In the genomic region with DNA sequence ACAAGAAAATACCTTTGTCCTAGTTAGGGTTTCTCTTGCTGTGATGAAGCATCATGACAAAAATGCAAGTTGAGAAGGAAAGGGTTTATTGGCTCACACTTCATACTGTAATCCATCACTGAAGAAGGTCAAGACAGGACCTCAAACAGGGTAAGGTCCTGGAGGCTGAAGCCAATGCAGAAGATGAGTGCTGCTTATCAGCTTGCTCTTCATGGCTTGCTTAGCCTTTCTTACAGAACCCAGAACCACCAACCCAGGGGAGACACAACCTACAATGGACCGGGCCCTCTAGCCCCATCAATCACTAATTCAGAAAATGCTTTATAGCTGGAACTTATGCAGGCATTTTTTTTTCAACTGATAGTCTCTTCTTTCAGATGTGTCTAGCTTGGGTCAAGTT, we compare ENCODE assay signal across 22 mouse cellular contexts. TPM values are rescaled to one million over a fixed set of nuclear protein-coding genes. Genes with fewer than 3 reads are reported as not detected.
A peak's percentile ranks its signal among the peaks of the same experiment; 100 is the strongest.
DNase-seq lines count a peak whose midpoint lies in the region; ATAC-seq and TF ChIP-seq lines count a peak whose summit lies in the region.
"Had no signal": no experiment of that assay in that cellular context is flagged by ENCODE, and none has a peak within 500 bp of the region (broad histone marks: within the 10 kb centered on the region; RNA-seq: fewer than 3 reads in every experiment).

No protein-coding gene starts in this region.

- no peak overlapping the region for H3K27ac ChIP-seq in heart, embryonic 10.5 days
- no peak overlapping the region for H3K27ac ChIP-seq in midbrain, embryonic 11.5 days (ENCODE audit: low read depth, low read length)
- no peak overlapping the region for H3K27ac ChIP-seq in midbrain, postnatal 0 days (ENCODE audit: low read depth, low read length)
- no peak overlapping the region for H3K27ac ChIP-seq in limb, embryonic 10.5 days
- H3K27ac ChIP-seq: embryonic facial prominence, embryonic 13.5 days; embryonic facial prominence, embryonic 15.5 days; forebrain, embryonic 10.5 days; forebrain, embryonic 12.5 days had no signal

- no peak overlapping the region for H3K4me2 ChIP-seq in midbrain, embryonic 11.5 days
- H3K4me2 ChIP-seq in midbrain, postnatal 0 days (ENCODE audit: low read depth, low read length, poor library complexity, severe bottlenecking): no peak overlapping the region
- H3K4me2 ChIP-seq: embryonic facial prominence, embryonic 13.5 days; embryonic facial prominence, embryonic 15.5 days; forebrain, embryonic 12.5 days had no signal

- H3K27me3 ChIP-seq in heart, embryonic 10.5 days (ENCODE audit: insufficient read depth, poor library complexity, severe bottlenecking): no peaks in the 10 kb centered on the region
- H3K27me3 ChIP-seq in midbrain, embryonic 11.5 days (ENCODE audit: control insufficient read depth, insufficient read depth, low read length): no peaks in the 10 kb centered on the region
- no peaks in the 10 kb centered on the region for H3K27me3 ChIP-seq in midbrain, postnatal 0 days (ENCODE audit: insufficient read depth, low read length)
- H3K27me3 ChIP-seq in limb, embryonic 10.5 days (ENCODE audit: low read depth, poor library complexity, severe bottlenecking): no peaks in the 10 kb centered on the region
- H3K27me3 ChIP-seq: embryonic facial prominence, embryonic 13.5 days; embryonic facial prominence, embryonic 15.5 days; forebrain, embryonic 12.5 days had no signal

- no peak overlapping the region for H3K4me3 ChIP-seq in heart, embryonic 10.5 days
- H3K4me3 ChIP-seq in midbrain, embryonic 11.5 days (ENCODE audit: low read depth, low read length): no peak overlapping the region
- H3K4me3 ChIP-seq in midbrain, postnatal 0 days (ENCODE audit: low read depth, low read length): no peak overlapping the region
- H3K4me3 ChIP-seq in limb, embryonic 10.5 days: no peak overlapping the region
- H3K4me3 ChIP-seq: embryonic facial prominence, embryonic 13.5 days; embryonic facial prominence, embryonic 15.5 days; erythroblast, embryonic 14.5 days; forebrain, embryonic 10.5 days; forebrain, embryonic 12.5 days had no signal

- H3K4me1 ChIP-seq in heart, embryonic 10.5 days: peaks cover 7% of the 10 kb centered on the region; the same call in 1 of the 2 replicates
- no peaks in the 10 kb centered on the region for H3K4me1 ChIP-seq in midbrain, embryonic 11.5 days (ENCODE audit: control insufficient read depth, insufficient read depth, low read length)
- no peaks in the 10 kb centered on the region for H3K4me1 ChIP-seq in midbrain, postnatal 0 days (ENCODE audit: insufficient read depth, low read length)
- peaks cover 5% of the 10 kb centered on the region; the same call in 1 of the 2 replicates for H3K4me1 ChIP-seq in limb, embryonic 10.5 days
- H3K4me1 ChIP-seq: embryonic facial prominence, embryonic 13.5 days; embryonic facial prominence, embryonic 15.5 days; forebrain, embryonic 12.5 days had no signal

- WGBS in heart, embryonic 10.5 days: 82% methylated on average over 1 of the region's 1 CpGs
- 91% methylated on average over 1 of the region's 1 CpGs for WGBS in midbrain, embryonic 11.5 days
- WGBS in midbrain, postnatal 0 days: 100% methylated on average over 1 of the region's 1 CpGs
- 87% methylated on average over 1 of the region's 1 CpGs for WGBS in limb, embryonic 10.5 days

- peaks cover 14% of the 10 kb centered on the region for H3K36me3 ChIP-seq in heart, embryonic 10.5 days
- 0 out of 2 replicates have a peak, but pooled peaks cover 2% of the 10 kb centered on the region for H3K36me3 ChIP-seq in midbrain, embryonic 11.5 days (ENCODE audit: control insufficient read depth, insufficient read depth, low read length)
- H3K36me3 ChIP-seq in midbrain, postnatal 0 days (ENCODE audit: insufficient read depth, low read length): peaks cover 10% of the 10 kb centered on the region
- peaks cover 25% of the 10 kb centered on the region for H3K36me3 ChIP-seq in limb, embryonic 10.5 days

- DNase-seq in heart, embryonic 10.5 days (ENCODE audit: low spot score): peak; percentile 6
- DNase-seq in heart, postnatal 4 days: no peak
- DNase-seq in midbrain, embryonic 11.5 days (ENCODE audit: low spot score, missing footprints): peak; percentile 51
- no peak for DNase-seq in midbrain, postnatal 0 days (ENCODE audit: low spot score)
- DNase-seq in limb, embryonic 10.5 days (ENCODE audit: low spot score): peak; percentile 22
- DNase-seq: adrenal gland, adult 2 months; adrenal gland, postnatal 10 days; adrenal gland, postnatal 25 days; cerebellum, adult 11 months; cerebellum, adult 18-20 months; cerebellum, adult 8-10 months; cerebellum, adult 9-11 months; cerebellum, postnatal 14 days; cerebellum, postnatal 36 days; embryo, embryonic 11 days had no signal

- no peaks in the 10 kb centered on the region for H3K9me3 ChIP-seq in heart, embryonic 10.5 days
- no peaks in the 10 kb centered on the region for H3K9me3 ChIP-seq in midbrain, embryonic 11.5 days (ENCODE audit: control insufficient read depth, low read length)
- no peaks in the 10 kb centered on the region for H3K9me3 ChIP-seq in midbrain, postnatal 0 days (ENCODE audit: low read length)
- no peaks in the 10 kb centered on the region for H3K9me3 ChIP-seq in limb, embryonic 10.5 days (replicated peaks)
- H3K9me3 ChIP-seq: embryonic facial prominence, embryonic 13.5 days; embryonic facial prominence, embryonic 15.5 days; forebrain, embryonic 10.5 days; forebrain, embryonic 12.5 days had no signal

- ATAC-seq in midbrain, embryonic 11.5 days (ENCODE audit: low FRiP score): no peak
- no peak for ATAC-seq in midbrain, postnatal 0 days (ENCODE audit: low FRiP score)
- ATAC-seq in megakaryocyte-erythroid progenitor cell, adult 5-6 weeks (replicated peaks; ENCODE audit: low FRiP score, low TSS enrichment, poor library complexity, severe bottlenecking): no peak
- ATAC-seq: forebrain, embryonic 14.5 days had no signal

- no peak overlapping the region for H3K9ac ChIP-seq in midbrain, embryonic 11.5 days (ENCODE audit: low read length)
- H3K9ac ChIP-seq in midbrain, postnatal 0 days (replicated peaks; ENCODE audit: low read length, poor library complexity, severe bottlenecking): no peak overlapping the region
- H3K9ac ChIP-seq: embryonic facial prominence, embryonic 13.5 days; embryonic facial prominence, embryonic 15.5 days; forebrain, embryonic 12.5 days had no signal

- TF ChIP-seq CTCF in midbrain, postnatal 0 days (IDR thresholded peaks at IDR 0.05): no peak

RNA-seq across cellular contexts. Expression of a gene that starts 17.9 kb away (rescaled TPM):
- polyA plus RNA-seq in heart, embryonic 10.5 days (2016; fragmentation: Nextera tagmentation; extraction: Ambion mirVana): 316 and 329 TPM in 2 replicates
- 100 to 1,000 TPM; 333 to 343 TPM for total RNA-seq in heart, postnatal 4 days (2021)
- polyA plus RNA-seq in midbrain, embryonic 11.5 days (2014; fragmentation: Nextera tagmentation; extraction: Ambion mirVana): 295 and 314 TPM in 2 replicates
- total RNA-seq in midbrain, postnatal 0 days (2014; rRNA removed): 120 and 158 TPM in 2 replicates
- polyA plus RNA-seq in midbrain, postnatal 0 days (2015; fragmentation: Nextera tagmentation; extraction: Ambion mirVana): 607 and 619 TPM in 2 replicates
- 325 and 350 TPM in 2 replicates for polyA plus RNA-seq in limb, embryonic 10.5 days (2016; fragmentation: Nextera tagmentation; extraction: Ambion mirVana)
- total RNA-seq in megakaryocyte-erythroid progenitor cell, adult 5-6 weeks (2014; fragmentation: Nextera tagmentation): 98.0 and 144 TPM in 2 replicates
- total RNA-seq in megakaryocyte-erythroid progenitor cell, adult 5-6 weeks (2017): 27.5 and 33.0 TPM in 2 replicates

RNA-seq across cellular contexts. Expression of a gene that starts 23.9 kb away (rescaled TPM):
- polyA plus RNA-seq in heart, embryonic 10.5 days (2016; fragmentation: Nextera tagmentation; extraction: Ambion mirVana): 65.8 and 73.1 TPM in 2 replicates
- 10 to 100 TPM; 84.4 to 96.9 TPM for total RNA-seq in heart, postnatal 4 days (2021)
- 37.3 and 39.0 TPM in 2 replicates for polyA plus RNA-seq in midbrain, embryonic 11.5 days (2014; fragmentation: Nextera tagmentation; extraction: Ambion mirVana)
- 90.1 and 100 TPM in 2 replicates for total RNA-seq in midbrain, postnatal 0 days (2014; rRNA removed)
- 65.2 and 65.9 TPM in 2 replicates for polyA plus RNA-seq in midbrain, postnatal 0 days (2015; fragmentation: Nextera tagmentation; extraction: Ambion mirVana)
- 30.1 and 32.5 TPM in 2 replicates for polyA plus RNA-seq in limb, embryonic 10.5 days (2016; fragmentation: Nextera tagmentation; extraction: Ambion mirVana)
- 53.7 and 55.5 TPM in 2 replicates for total RNA-seq in megakaryocyte-erythroid progenitor cell, adult 5-6 weeks (2014; fragmentation: Nextera tagmentation)
- 33.4 and 48.1 TPM in 2 replicates for total RNA-seq in megakaryocyte-erythroid progenitor cell, adult 5-6 weeks (2017)

RNA-seq across cellular contexts. Expression of a gene that starts 39.2 kb away (rescaled TPM):
- polyA plus RNA-seq in heart, embryonic 10.5 days (2016; fragmentation: Nextera tagmentation; extraction: Ambion mirVana): 7.4 and 19.8 TPM in 2 replicates
- total RNA-seq in heart, postnatal 4 days (2021): 10 to 100 TPM; 29.1 to 35.0 TPM
- polyA plus RNA-seq in midbrain, embryonic 11.5 days (2014; fragmentation: Nextera tagmentation; extraction: Ambion mirVana): 20.6 and 21.4 TPM in 2 replicates
- 21.4 and 22.5 TPM in 2 replicates for total RNA-seq in midbrain, postnatal 0 days (2014; rRNA removed)
- polyA plus RNA-seq in midbrain, postnatal 0 days (2015; fragmentation: Nextera tagmentation; extraction: Ambion mirVana): 27.5 and 33.5 TPM in 2 replicates
- polyA plus RNA-seq in limb, embryonic 10.5 days (2016; fragmentation: Nextera tagmentation; extraction: Ambion mirVana): 30.2 and 38.9 TPM in 2 replicates
- 14.9 and 18.2 TPM in 2 replicates for total RNA-seq in megakaryocyte-erythroid progenitor cell, adult 5-6 weeks (2014; fragmentation: Nextera tagmentation)
- 13.0 and 17.1 TPM in 2 replicates for total RNA-seq in megakaryocyte-erythroid progenitor cell, adult 5-6 weeks (2017)
- polyA plus RNA-seq: erythroblast, embryonic 14.5 days had no signal

RNA-seq across cellular contexts. Expression of a gene that starts 55.8 kb away (rescaled TPM):
- 281 and 336 TPM in 2 replicates for polyA plus RNA-seq in heart, embryonic 10.5 days (2016; fragmentation: Nextera tagmentation; extraction: Ambion mirVana)
- total RNA-seq in heart, postnatal 4 days (2021): 100 to 1,000 TPM; 154 to 180 TPM
- polyA plus RNA-seq in midbrain, embryonic 11.5 days (2014; fragmentation: Nextera tagmentation; extraction: Ambion mirVana): 581 and 639 TPM in 2 replicates
- total RNA-seq in midbrain, postnatal 0 days (2014; rRNA removed): 48.7 and 58.1 TPM in 2 replicates
- 113 and 124 TPM in 2 replicates for polyA plus RNA-seq in midbrain, postnatal 0 days (2015; fragmentation: Nextera tagmentation; extraction: Ambion mirVana)
- 481 and 555 TPM in 2 replicates for polyA plus RNA-seq in limb, embryonic 10.5 days (2016; fragmentation: Nextera tagmentation; extraction: Ambion mirVana)
- 579 and 611 TPM in 2 replicates for total RNA-seq in megakaryocyte-erythroid progenitor cell, adult 5-6 weeks (2014; fragmentation: Nextera tagmentation)
- total RNA-seq in megakaryocyte-erythroid progenitor cell, adult 5-6 weeks (2017): 338 and 437 TPM in 2 replicates

Comparison
In these comparisons a context has a peak if more than half of its experiments do, and no peak if none do; other contexts are left out.
1. DNase-seq: peak in heart, embryonic 10.5 days (single experiment), midbrain, embryonic 11.5 days (single experiment) and limb, embryonic 10.5 days (single experiment); none in heart, postnatal 4 days (single experiment) and midbrain, postnatal 0 days (single experiment).